Mouse (Mus musculus) R1 (cell line): Measurements from ENCODE around the gene Gtf2a2.

ENCODE experiments used
- DNase-seq: peaks from one replicate; pipeline ENCODE4 v3.0.0-alpha.2; 2018; ENCODE audit warnings: low read depth, low spot score

Gtf2a2 gene

GRCm38 (mm10) chr9:70012408-70012901 is at the start of gene Gtf2a2:
TSS of gene Gtf2a2 (plus strand) at chr9:70012550.
- peak; percentile 94 for DNase-seq

- DNase-seq, result no peak
These were observed 48.0 kb upstream of the Gtf2a2 start for GRCm38 (mm10) chr9:69964370-69964769.

- no peak for DNase-seq
These were observed 26.8 kb upstream of the Gtf2a2 start for GRCm38 (mm10) chr9:69985526-69985925.

GRCm38 (mm10) chr9:69986063-69986462 is 26.3 kb upstream of the Gtf2a2 start:
- no peak for DNase-seq

- DNase-seq, result no peak
These were observed 25.8 kb upstream of the Gtf2a2 start for GRCm38 (mm10) chr9:69986571-69986970.

- peak; percentile 66 for DNase-seq
These were observed 24.8 kb upstream of the Gtf2a2 start for GRCm38 (mm10) chr9:69987579-69987978.

GRCm38 (mm10) chr9:69988706-69989302 is 23.5 kb upstream of the Gtf2a2 start:
- DNase-seq, result no peak

- peak; percentile 92 for DNase-seq
These were observed 22.8 kb upstream of the Gtf2a2 start, which contains the start of gene Bnip2 for GRCm38 (mm10) chr9:69989303-69990121. TSS of gene Bnip2 (plus strand) at chr9:69989466.

- DNase-seq, result peak; percentile 14
These were observed 22.0 kb upstream of the Gtf2a2 start for GRCm38 (mm10) chr9:69990346-69990745.

- DNase-seq, result no peak
These were observed 19.5 kb upstream of the Gtf2a2 start for GRCm38 (mm10) chr9:69992841-69993277.

- DNase-seq, result no peak
These were observed 18.9 kb upstream of the Gtf2a2 start for GRCm38 (mm10) chr9:69993479-69993878.

GRCm38 (mm10) chr9:69994547-69994946 is 17.8 kb upstream of the Gtf2a2 start:
- no peak for DNase-seq

- DNase-seq, result peak; percentile 75
These were observed 13.0 kb upstream of the Gtf2a2 start for GRCm38 (mm10) chr9:69999318-69999717.

GRCm38 (mm10) chr9:70003516-70003915 is 8.8 kb upstream of the Gtf2a2 start:
- no peak for DNase-seq

- no peak for DNase-seq
These were observed 5.4 kb upstream of the Gtf2a2 start for GRCm38 (mm10) chr9:70006984-70007383.

- no peak for DNase-seq
These were observed 4.7 kb upstream of the Gtf2a2 start for GRCm38 (mm10) chr9:70007506-70008248.

GRCm38 (mm10) chr9:70009754-70010304 is 2.5 kb upstream of the Gtf2a2 start:
- DNase-seq, result no peak

- DNase-seq, result no peak
These were observed 1.4 kb upstream of the Gtf2a2 start for GRCm38 (mm10) chr9:70010781-70011473.

- DNase-seq, result no peak
These were observed 578 bp upstream of the Gtf2a2 start for GRCm38 (mm10) chr9:70011537-70012407.

GRCm38 (mm10) chr9:70015632-70016031 is 3.3 kb downstream of the Gtf2a2 start:
- peak; percentile 26 for DNase-seq
